Mouse (Mus musculus) heart, postnatal 10 days (tissue): ENCODE measurements around the gene Noct. TPM values are rescaled to one million over a fixed set of nuclear protein-coding genes. Genes with fewer than 3 reads are reported as not detected.
"Not testable (repeated sequence)": the region's sequence is repeated elsewhere in the genome, so short reads cannot be mapped to it uniquely, and the experiment has no call there.

Experiments used
- DNase-seq, 2 experiments: peaks; one replicate each; pipeline ENCODE4 v3.0.0; 2021
- intact Hi-C: fragments of 180-260 bp; cut with DNase I; formaldehyde crosslinking; loops from one replicate; pipeline ENCODE4 v1.15.1; 2025
- total RNA-seq, 2 experiments: library from RNA; stranded (reverse); gene quantifications; 2 replicates each; pipeline ENCODE4 v1.2.3; 2021

The Noct gene
- total RNA-seq, 2 experiments from 2014 or later: 28.9 to 75.4 TPM

DNA sequence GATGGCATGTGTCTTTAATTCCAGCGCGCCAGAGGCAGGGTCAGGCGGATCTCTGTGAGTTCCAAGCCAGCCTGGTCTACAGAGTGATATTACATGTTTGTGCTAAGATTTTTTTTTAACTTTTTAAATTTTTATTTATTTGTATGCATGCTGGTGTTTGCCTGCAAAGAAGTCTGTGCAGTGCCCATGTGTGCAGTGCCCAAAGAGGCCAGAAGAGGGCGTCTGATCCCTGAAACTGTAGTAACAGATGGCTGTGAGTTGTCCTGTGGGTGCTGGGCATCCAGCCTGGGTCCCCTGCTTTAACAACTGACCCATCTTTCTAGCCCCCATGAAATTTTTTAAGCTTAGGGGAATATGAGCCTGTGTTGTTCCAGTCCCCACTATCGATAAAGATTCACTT is 19.8 kb upstream of the Noct start:
- intact Hi-C loops: no loop called here
- no peak for DNase-seq

DNA sequence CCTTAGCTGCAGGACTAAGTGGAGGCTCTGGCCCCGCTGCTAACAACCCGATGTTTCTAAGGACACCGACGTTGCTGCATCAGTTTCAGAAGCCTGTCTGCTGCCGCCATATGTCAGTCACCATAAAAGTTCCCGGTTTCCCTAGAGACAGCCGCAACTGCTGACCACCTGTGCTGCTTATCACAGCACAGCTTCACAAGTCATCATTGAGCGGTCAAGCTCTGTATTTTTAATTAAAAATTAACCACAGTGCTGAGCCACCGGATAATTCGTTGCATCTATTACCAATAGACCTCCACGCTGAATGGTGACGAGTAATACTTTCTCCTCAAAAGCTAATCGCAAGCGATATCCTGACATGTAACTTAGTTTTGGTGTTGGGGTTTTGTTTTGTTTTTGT is 19.4 kb upstream of the Noct start:
- no peak for DNase-seq
- intact Hi-C loops: no loop called here

- no peak for DNase-seq
- intact Hi-C loops: no loop called here
Observed at GRCm38 (mm10) chr3:51206521-51206920, 17.7 kb upstream of the Noct start.

DNA sequence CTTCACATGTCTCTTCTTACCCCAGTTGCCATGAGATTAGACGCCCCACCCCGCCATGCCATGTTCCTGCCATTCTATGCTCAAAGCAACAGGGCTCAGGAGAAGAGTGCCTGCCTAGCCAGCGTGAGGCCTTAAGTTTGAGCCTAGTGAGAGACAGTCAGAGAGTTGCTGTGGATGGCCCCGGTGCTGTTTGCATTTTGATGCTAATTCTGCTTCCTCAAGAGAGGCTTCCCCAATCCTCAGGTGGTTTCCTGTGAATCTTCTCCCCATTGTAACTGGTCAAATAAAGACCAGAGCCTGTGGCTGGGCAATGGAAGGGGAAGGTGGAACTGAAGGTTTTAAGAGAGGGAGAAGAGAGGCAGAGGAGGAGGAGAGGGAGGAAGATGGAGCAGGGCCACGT is 15.6 kb upstream of the Noct start:
- intact Hi-C loops: no loop called here

DNA sequence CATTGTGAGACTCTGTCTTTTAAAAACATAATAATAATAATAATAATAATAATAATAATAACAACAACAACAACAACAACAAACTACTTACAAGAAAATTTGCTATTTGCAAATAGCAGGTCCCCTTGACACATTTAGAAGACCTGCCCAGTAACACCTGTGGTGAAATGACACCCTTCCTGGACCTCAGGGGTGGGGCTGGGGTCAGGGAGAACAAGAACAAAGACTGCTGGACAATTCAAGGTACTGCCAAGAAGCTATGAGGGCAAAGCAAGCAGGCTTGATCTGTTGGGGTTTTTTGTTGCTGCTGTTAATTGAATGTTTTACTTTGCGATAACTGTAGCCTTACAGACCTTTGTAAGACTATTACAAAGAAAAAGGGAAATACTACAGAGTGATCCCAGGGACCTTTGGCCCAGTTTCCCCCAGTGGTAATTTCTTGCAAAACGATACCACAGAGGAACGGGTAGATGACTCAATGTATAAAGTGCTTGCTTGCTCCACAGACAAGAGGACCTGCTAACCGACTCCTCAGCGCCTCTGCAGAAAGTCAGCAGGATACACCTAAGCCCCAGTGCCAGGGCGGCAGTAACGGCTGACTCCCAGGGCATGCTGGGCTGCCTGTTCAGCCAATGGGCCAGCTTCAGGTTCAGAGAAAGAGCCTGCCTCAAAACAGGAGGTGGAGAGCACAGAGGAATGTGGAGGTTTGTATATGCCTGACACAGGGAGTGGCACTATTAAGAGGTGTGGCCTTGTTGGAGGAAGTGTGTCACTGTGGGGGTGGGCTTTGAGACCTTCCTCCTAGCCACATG is 14.5 kb upstream of the Noct start:
- DNase-seq: no peak
- intact Hi-C loops: no loop called here

More for the DNA sequence above, 15.6 kb upstream of the Noct start:
- DNase-seq: no peak

DNA sequence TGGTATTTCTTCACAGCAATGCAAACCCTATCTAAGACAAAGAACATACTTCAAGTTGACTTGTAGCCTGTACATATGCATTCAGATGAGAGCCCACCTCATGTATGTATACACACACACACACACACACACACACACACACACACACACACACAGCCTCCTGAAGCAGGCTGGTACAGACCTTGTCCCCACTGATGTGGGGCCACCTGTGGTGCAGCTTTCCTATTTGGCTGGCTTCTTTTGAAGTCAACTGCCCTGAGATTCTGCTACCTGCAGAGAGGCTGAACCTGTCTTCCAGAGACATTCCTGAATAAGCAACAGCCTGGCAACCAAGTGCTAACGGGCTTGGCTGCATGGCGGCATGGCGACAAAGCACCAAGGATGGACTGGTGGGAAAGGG is 13.8 kb upstream of the Noct start:
- intact Hi-C loops: no loop called here
- no peak for DNase-seq

DNA sequence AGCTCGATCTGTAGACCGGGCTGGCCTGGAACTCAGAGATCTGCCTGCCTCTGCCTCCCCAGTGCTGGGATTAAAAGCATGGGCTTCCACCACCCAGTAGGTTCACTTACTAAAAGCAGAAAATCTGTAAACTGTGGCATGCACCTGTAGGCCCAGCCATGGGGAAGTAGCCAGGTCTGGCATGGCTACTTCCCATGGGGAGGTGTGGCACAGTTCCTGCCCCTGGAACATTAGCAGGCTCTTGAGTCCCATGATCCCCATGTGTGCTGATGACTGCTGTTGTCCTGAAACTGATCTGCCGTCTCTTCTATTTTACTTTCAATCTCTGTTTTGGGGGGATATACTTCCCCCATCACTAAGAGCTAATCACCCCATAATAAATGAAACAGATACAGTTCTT is 11.1 kb upstream of the Noct start:
- DNase-seq: no peak
- intact Hi-C loops: no loop called here

GRCm38 (mm10) chr3:51215681-51216080 is 8.6 kb upstream of the Noct start:
- no peak for DNase-seq
- intact Hi-C loops: no loop called here

- intact Hi-C loops, DNase-seq: not testable (repeated sequence)
Observed at GRCm38 (mm10) chr3:51216351-51216750, 7.9 kb upstream of the Noct start.

DNA sequence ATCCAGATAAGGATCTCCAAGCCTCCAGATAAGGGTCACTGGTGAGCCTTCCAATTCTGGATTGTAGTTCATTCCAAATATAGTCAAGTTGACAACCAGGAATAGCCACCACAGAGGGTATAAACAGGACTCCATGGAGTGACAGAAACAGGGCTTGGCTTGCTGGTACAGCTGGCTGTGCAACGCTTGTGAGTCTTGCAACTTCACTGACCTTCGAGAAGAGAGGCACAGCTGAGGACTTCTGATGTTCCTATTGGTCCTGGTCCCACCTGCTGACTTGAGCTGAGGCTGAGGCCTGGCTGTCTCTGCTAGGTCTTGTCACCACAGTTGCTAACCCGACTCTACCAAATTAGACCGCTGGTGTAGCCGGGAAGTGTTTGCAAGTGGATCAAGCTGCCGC is 5.9 kb upstream of the Noct start:
- intact Hi-C loops, DNase-seq: not testable (repeated sequence)

- intact Hi-C loops: no loop called here
- DNase-seq: no peak
Observed at GRCm38 (mm10) chr3:51219213-51219612, 5.0 kb upstream of the Noct start.

GRCm38 (mm10) chr3:51220846-51221245 is 3.4 kb upstream of the Noct start:
- DNase-seq: no peak
- intact Hi-C loops: no loop called here

DNA sequence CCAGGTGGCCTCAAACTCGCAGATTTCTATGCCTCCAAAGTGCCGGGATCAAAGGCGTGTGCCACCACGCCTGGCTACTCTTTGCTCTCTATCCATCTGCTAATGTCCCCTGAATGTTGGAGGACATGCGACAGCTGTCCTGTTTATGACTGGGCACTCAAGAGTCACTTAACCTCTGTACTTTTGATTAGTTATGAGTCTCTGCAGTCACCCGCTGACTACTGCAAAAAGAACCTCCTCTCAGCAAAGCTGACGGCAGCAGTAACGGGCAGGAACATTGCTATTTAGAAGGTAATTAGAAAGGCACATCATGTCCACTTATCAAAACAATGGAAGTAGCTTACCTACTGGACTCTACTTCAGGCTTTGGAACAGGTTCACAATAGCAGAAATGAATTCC is 2.4 kb upstream of the Noct start:
- DNase-seq: no peak
- intact Hi-C loops: loop anchor here (2.0 kb wide), 1 partner anchor 19 kb away; no protein-coding TSS in a partner anchor

- DNase-seq: peak; percentile 46 to 49
- intact Hi-C loops: loop anchor here (2.0 kb wide), 1 partner anchor 20 kb away; no protein-coding TSS in a partner anchor
Observed at GRCm38 (mm10) chr3:51222302-51222701, 1.9 kb upstream of the Noct start.

GRCm38 (mm10) chr3:51222834-51223460 is 1.3 kb upstream of the Noct start:
- DNase-seq: no peak
- intact Hi-C loops: loop anchor here (2.0 kb wide), 1 partner anchor 20 kb away; no protein-coding TSS in a partner anchor

GRCm38 (mm10) chr3:51223556-51223955 is 691 bp upstream of the Noct start:
- intact Hi-C loops: loop anchor here (2.0 kb wide), 1 partner anchor 21 kb away; no protein-coding TSS in a partner anchor
- no peak for DNase-seq

- intact Hi-C loops: no loop called here
- DNase-seq: no peak
Observed at GRCm38 (mm10) chr3:51225226-51225750, 1.0 kb downstream of the Noct start.

GRCm38 (mm10) chr3:51225979-51226378 is 1.7 kb downstream of the Noct start:
- intact Hi-C loops: no loop called here
- no peak for DNase-seq

- intact Hi-C loops: no loop called here
- no peak for DNase-seq
Observed at GRCm38 (mm10) chr3:51226601-51227000, 2.4 kb downstream of the Noct start.

DNA sequence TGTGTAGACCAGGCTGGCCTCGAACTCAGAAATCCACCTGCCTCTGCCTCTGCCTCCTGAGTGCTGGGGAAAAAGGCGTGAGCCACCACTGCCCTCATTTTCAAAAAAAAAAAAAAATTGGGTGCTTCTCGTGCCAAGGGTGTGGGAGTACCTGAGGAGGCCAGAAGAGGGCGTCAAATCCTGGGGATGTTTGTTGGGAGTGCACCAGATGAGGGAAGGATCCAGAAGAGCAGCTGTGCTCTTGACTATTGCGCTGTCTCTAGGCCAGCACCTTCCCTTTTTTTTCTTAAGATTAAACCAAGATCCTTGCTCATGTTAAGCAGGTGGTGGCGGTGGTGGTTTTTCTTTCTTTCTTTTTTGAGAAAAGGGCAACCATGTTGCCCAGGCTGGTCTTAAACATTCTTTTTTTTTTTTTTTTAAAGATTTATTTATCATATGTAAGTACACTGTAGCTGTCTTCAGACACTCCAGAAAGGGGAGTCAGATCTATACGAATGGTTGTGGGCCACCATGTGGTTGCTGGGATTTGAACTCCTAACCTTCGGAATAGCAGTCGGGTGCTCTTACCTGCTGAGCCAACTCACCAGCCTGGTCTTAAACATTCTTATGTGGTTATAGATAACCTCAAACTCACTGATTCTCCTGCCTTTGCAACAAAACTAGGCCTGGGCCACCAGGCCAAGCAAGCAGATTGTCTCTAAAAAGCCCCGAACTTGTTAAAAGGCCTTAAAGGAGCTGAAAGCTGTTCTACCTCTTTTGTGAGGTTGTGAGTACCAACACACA is 4.0 kb downstream of the Noct start:
- intact Hi-C loops: no loop called here
- DNase-seq: peak; percentile 61 to 80

- no peak for DNase-seq
- intact Hi-C loops: no loop called here
Observed at GRCm38 (mm10) chr3:51228821-51229205, 4.6 kb downstream of the Noct start.
